Mouse (Mus musculus) embryonic fibroblast, embryonic 13.5 days (primary cell): ENCODE results near the gene Cd200r3.

Experiments used
- CTCF ChIP-seq: IDR thresholded peaks from 2 replicates; pipeline ENCODE4 v1.5.1; 2011; ENCODE audit warnings: mild to moderate bottlenecking, control low read depth, low read length, moderate library complexity, borderline replicate concordance; ENCODE audit not compliant: insufficient read depth
- POLR2A ChIP-seq: IDR thresholded peaks from 2 replicates; pipeline ENCODE4 v1.6.1; 2011; ENCODE audit warnings: low read depth, mild to moderate bottlenecking, control low read depth, low read length, moderate library complexity

GRCm38 (mm10) chr16:44986029-44986428 is 42.6 kb downstream of the Cd200r3 start:
- TF ChIP-seq CTCF (no peak), POLR2A (no peak)
